Mouse (Mus musculus): ENCODE measurements around the gene Tubgcp6.

GRCm38 (mm10) chr15:89140048-89140658, 17.2 kb upstream of the Tubgcp6 start:
- TF ChIP-seq CTCF (IDR thresholded peaks at IDR 0.05) (no peak), POLR2A (IDR thresholded peaks at IDR 0.05; ENCODE audit: insufficient read depth, low read depth, low read length) (peak; percentile 81), EP300 (IDR thresholded peaks at IDR 0.05; ENCODE audit: insufficient read depth, low read depth, low read length) (no peak)
